Mouse (Mus musculus) forebrain, postnatal 0 days (tissue): ENCODE measurements around the gene Icam5. TPM values are rescaled to one million over a fixed set of nuclear protein-coding genes. Genes with fewer than 3 reads are reported as not detected.

Experiments
- ATAC-seq: fragments of 200-750 bp; cut with Nextera tagmentation; 2 replicates; pipeline ENCODE4 v1.8.0; 2017; ENCODE audit warnings: mild to moderate bottlenecking, moderate library complexity
- DNase-seq: peaks from one replicate; pipeline ENCODE4 v3.0.0-alpha.2; 2015
- H3K27ac ChIP-seq: fragments of 300-500 bp; sonication (generic); 2 replicates; pipeline ENCODE4 v1.5.1; 2014; ENCODE audit warnings: low read depth, mild to moderate bottlenecking, antibody characterized with exemption, low read length, moderate library complexity, mixed read lengths
- H3K27me3 ChIP-seq: fragments of 300-500 bp; sonication (generic); 2 replicates; pipeline ENCODE4 v1.6.1; 2014; ENCODE audit warnings: mild to moderate bottlenecking, low read length, mixed read lengths; ENCODE audit not compliant: insufficient read depth
- H3K36me3 ChIP-seq: fragments of 300-500 bp; sonication (generic); 2 replicates; pipeline ENCODE4 v1.6.1; 2014; ENCODE audit warnings: mild to moderate bottlenecking, moderate library complexity; ENCODE audit not compliant: insufficient read depth
- H3K4me1 ChIP-seq: fragments of 300-500 bp; sonication (generic); 2 replicates; pipeline ENCODE4 v1.6.1; 2014; ENCODE audit warnings: antibody characterized with exemption; ENCODE audit not compliant: insufficient read depth
- H3K4me2 ChIP-seq: fragments of 300-500 bp; sonication (generic); 2 replicates; pipeline ENCODE4 v1.6.1; 2014; ENCODE audit warnings: low read depth, mild to moderate bottlenecking, moderate library complexity
- H3K4me3 ChIP-seq: fragments of 300-500 bp; sonication (generic); 2 replicates; pipeline ENCODE4 v1.5.1; 2014; ENCODE audit warnings: low read depth, low read length, mixed read lengths
- H3K9ac ChIP-seq: fragments of 300-500 bp; sonication (generic); 2 replicates; pipeline ENCODE4 v1.6.1; 2014; ENCODE audit warnings: mild to moderate bottlenecking
- H3K9me3 ChIP-seq: fragments of 300-500 bp; sonication (generic); 2 replicates; pipeline ENCODE4 v1.6.1; 2016; ENCODE audit warnings: low read length
- CTCF ChIP-seq: sonication (generic); IDR thresholded peaks from 2 replicates; pipeline ENCODE4 v1.5.1; 2016; ENCODE audit warnings: antibody characterized with exemption, control low read depth, low read depth
- WGBS: fragments of 180-500 bp; shearing (Covaris S2); extraction: QIAGEN DNeasy Blood & Tissue Kit; methylation state at CpG from one replicate; pipeline ENCODE4 v1.1.7; 2014; 5-methylcytosine and 5-hydroxymethylcytosine counted together
- polyA plus RNA-seq: library from polyadenylated mRNA; unstranded; fragments of >200 nt; fragmentation: Nextera tagmentation; extraction: Ambion mirVana; gene quantifications from 2 replicates; pipeline ENCODE4 v1.2.1, GENCODE M21; 2015
- total RNA-seq: library from RNA; depleted of rRNA; stranded (reverse); fragments of >200 nt; gene quantifications from 2 replicates; pipeline ENCODE4 v1.2.3, GENCODE M21; 2014

The Icam5 gene
- total and polyA plus RNA-seq, 2 experiments from 2014 or later, result 10.3 to 17.2 TPM

DNA sequence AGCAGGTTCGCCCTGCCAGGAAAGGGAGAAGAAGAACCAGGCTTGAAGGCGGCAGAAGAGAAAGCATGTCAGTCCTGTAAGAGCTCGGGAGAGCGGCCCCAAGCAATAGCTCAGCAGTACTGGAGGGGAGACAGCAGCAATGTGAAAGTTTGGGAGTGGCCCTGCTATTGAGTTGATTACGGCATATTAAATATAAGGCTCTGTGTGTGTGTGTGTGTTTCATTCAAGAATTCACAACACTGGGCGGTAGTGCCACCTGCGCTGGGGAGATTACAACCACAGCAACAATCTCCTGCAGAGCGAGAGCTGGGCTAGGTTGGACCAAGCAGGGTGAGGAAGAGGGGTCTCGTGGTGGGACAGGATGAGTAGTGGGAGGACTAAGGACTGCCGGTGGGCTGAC lies 19.7 kb downstream of the Icam5 start:
- no peak for TF ChIP-seq CTCF
- no peak overlapping the region for H3K4me3 ChIP-seq
- no peaks in the 10 kb centered on the region for H3K4me1 ChIP-seq
- no peaks in the 10 kb centered on the region for H3K27me3 ChIP-seq
- ATAC-seq, result no peak
- H3K27ac ChIP-seq, result no peak overlapping the region
- no peaks in the 10 kb centered on the region for H3K9me3 ChIP-seq
- WGBS, result 70% methylated on average over 10 of the region's 10 CpGs
- no peaks in the 10 kb centered on the region for H3K36me3 ChIP-seq
- no peak for DNase-seq
- H3K4me2 ChIP-seq, result no peak overlapping the region
- no peak overlapping the region for H3K9ac ChIP-seq

DNA sequence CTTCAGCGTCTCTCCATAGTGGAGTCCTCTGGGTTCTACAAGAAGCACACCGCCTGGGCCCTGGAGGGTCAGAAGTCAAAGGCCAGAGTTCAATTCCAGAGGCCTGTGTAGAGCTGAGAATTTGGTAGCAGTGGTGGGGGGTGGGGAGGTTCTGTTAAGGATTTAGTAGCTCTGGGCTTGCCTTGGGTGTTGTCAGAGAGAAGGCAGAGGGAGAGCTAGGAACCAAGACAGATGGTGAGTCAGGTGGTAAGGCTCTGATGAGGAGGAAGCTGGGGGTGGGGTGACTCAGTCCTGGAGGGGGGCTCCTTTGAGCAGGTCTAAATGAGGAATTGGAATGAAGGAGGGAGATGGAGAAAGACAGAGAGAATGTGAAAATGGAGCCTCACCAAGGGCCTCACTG lies 31.1 kb downstream of the Icam5 start:
- ATAC-seq, result no peak; the same call in 1 of the 2 replicates
- no peaks in the 10 kb centered on the region for H3K9me3 ChIP-seq

DNA sequence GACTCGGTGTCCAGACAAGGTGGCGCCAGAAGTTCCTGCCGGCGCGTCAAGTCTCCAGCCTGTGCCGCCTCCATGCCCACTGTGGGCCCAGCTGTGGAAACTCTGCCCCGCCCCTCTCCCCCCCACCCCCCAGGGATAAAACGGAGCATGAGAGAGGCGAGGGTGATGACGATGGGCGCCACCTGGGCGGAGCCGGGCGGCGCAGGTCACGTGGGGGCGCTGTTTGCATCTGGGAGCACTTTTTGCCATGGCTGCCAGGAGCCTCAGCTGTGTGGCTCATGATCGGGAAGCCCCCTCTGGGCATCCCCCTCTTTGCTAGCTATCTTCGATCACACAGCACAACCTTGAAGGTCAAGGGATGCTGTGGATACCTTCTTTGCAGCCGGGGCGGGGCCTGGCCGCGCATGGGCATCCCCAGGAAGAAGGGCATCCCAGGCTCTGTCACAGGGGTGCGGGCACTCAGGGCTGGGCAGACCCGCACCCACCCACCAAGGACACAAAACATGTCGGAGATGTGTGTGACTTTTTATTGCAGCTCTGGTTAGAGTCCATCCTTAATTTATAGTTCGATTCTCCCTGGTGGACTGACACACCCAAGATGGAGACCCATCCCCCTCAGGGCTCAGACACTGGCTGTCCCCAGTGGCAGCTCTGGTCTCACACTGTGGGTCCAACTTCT lies 35.3 kb downstream of the Icam5 start, which contains the start of gene Zglp1:
TSS of gene Zglp1 (minus strand) at position 88 of the 679 bp plus-strand sequence.
- H3K9ac ChIP-seq, result no peak within 1 kb of the TSS
- H3K27ac ChIP-seq, result no peak within 1 kb of the TSS
- DNase-seq (no peak), ATAC-seq (no peak)
- H3K4me3 ChIP-seq, result no peak within 1 kb of the TSS
- no peaks in the 10 kb centered on the region for H3K9me3 ChIP-seq
- no peaks in the 10 kb centered on the region for H3K27me3 ChIP-seq
- no peak within 1 kb of the TSS for H3K4me2 ChIP-seq
- H3K4me1 ChIP-seq, result 0 out of 2 replicates have a peak, but pooled peaks cover under 1% of the 10 kb centered on the region
- 87% methylated on average over 27 of the region's 27 CpGs for WGBS
- no peak for TF ChIP-seq CTCF
- H3K36me3 ChIP-seq, result peaks cover 43% of the 10 kb centered on the region

More for the DNA sequence above, 31.1 kb downstream of the Icam5 start:
- Histone ChIP-seq H3K36me3 (peaks cover 31% of the 10 kb centered on the region), H3K9ac (no peak overlapping the region), H3K27ac (no peak overlapping the region), H3K27me3 (no peaks in the 10 kb centered on the region), H3K4me3 (no peak overlapping the region), H3K4me1 (no peaks in the 10 kb centered on the region), H3K4me2 (no peak overlapping the region)
- WGBS, result 84% methylated on average over 2 of the region's 2 CpGs
- no peak for TF ChIP-seq CTCF
- DNase-seq, result no peak

DNA sequence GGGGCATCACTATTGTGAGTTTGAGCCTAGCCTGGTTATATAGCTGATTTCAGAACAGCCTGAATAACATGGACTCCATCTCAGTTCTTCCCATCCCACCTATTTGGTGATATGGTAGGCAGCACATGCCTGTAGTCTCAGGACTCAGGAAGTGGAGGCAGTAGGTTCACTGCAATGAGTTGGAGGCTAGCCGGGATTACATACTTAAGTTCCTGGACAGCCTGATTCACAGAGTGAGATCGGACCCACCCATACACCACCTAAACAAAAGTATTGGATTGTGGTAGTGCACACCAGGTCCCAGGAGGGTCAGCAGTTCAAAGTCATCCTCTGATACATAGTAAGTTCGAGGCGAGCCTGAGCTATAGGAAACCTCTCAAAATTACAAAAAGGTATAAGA lies 40.8 kb downstream of the Icam5 start:
- DNase-seq (no peak), ATAC-seq (peak; percentile 2; the same call in 1 of the 2 replicates)
- no peak overlapping the region for H3K27ac ChIP-seq
- no peak for TF ChIP-seq CTCF
- H3K27me3 ChIP-seq, result no peaks in the 10 kb centered on the region
- no peaks in the 10 kb centered on the region for H3K9me3 ChIP-seq
- WGBS, result 14% methylated on average over 4 of the region's 4 CpGs
- peak overlapping the region; percentile 97 for H3K4me2 ChIP-seq
- H3K9ac ChIP-seq, result peak overlapping the region; percentile 77
- peaks cover 7% of the 10 kb centered on the region; the same call in 1 of the 2 replicates for H3K4me1 ChIP-seq
- peak overlapping the region; percentile 84 for H3K4me3 ChIP-seq
- H3K36me3 ChIP-seq, result peaks cover 37% of the 10 kb centered on the region

DNA sequence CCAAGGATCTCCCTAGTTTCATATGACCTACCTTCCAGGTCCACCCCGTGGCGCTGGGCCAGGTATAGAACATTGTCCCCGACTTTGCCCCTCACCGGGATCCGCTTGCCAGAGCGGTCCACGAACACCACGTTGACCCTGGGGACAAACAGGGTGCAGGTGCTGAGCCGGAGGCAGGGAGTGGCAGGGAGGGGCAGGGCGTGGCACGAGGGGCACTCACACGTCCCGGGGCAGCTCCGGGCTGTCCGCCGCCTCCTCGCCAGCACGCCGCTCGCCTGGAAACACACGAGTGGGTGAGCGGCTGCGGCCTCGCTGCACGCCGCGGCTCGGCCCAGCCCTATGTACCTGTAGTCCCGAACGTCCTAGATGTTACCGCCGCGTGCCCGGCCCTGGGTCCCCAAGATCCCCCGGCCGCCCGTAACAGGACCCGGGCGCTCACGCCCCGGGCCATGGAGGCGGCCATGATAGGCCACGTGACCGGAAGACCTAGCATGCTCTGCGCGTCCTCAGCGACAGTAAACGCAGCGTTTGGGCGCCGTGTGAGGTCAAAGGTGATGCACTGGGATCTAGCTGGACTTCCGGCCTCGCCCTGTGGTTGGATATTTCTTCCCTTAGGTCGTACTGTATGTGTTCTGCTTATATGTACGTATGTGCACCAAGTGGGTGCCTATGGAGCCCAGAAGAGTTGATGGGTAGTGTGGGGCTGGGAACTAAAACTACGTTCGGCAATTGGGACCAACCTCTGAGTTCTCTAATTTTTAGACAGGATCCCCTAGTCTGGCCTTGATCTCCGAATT lies 41.4 kb downstream of the Icam5 start, which contains the start of the genes Gm49373 and Fdx1l:
TSS of gene Gm49373 (minus strand) at position 53 of the 797 bp plus-strand sequence.
TSS of gene Fdx1l (minus strand) at position 571 of the 797 bp plus-strand sequence.
- 3% methylated on average over 57 of the region's 58 CpGs for WGBS
- Histone ChIP-seq H3K9ac (peak within 1 kb of the TSS; percentile 77), H3K27me3 (no peaks in the 10 kb centered on the region), H3K36me3 (peaks cover 40% of the 10 kb centered on the region), H3K9me3 (no peaks in the 10 kb centered on the region), H3K4me1 (peaks cover 7% of the 10 kb centered on the region; the same call in 1 of the 2 replicates), H3K4me3 (peak within 1 kb of the TSS; percentile 84), H3K4me2 (peak within 1 kb of the TSS; percentile 97), H3K27ac (peak within 1 kb of the TSS; percentile 71)
- TF ChIP-seq CTCF, result no peak
- DNase-seq, result peak; percentile 94
- peak; percentile 97 for ATAC-seq

GRCm38 (mm10) chr9:21074173-21074572 lies 42.3 kb downstream of the Icam5 start:
- ATAC-seq, result no peak
- no peak overlapping the region for H3K4me2 ChIP-seq
- H3K27ac ChIP-seq, result no peak overlapping the region

More at GRCm38 (mm10) chr9:21074173-21074572, 42.3 kb downstream of the Icam5 start:
- DNase-seq, result no peak
- 78% methylated on average over 1 of the region's 1 CpGs for WGBS
- Histone ChIP-seq H3K4me1 (peaks cover 7% of the 10 kb centered on the region; the same call in 1 of the 2 replicates), H3K27me3 (no peaks in the 10 kb centered on the region), H3K9me3 (no peaks in the 10 kb centered on the region), H3K4me3 (no peak overlapping the region), H3K9ac (no peak overlapping the region), H3K36me3 (peaks cover 49% of the 10 kb centered on the region)
- no peak for TF ChIP-seq CTCF
